Mouse (Mus musculus) Muller cell, postnatal 12 days (primary cell): Measurements from ENCODE around the gene Cryge.

Experiments
- DNase-seq: peaks from one replicate; pipeline ENCODE4 v3.0.0-alpha.2; 2015; ENCODE audit errors: inconsistent ontology term

Gene Cryge

DNA sequence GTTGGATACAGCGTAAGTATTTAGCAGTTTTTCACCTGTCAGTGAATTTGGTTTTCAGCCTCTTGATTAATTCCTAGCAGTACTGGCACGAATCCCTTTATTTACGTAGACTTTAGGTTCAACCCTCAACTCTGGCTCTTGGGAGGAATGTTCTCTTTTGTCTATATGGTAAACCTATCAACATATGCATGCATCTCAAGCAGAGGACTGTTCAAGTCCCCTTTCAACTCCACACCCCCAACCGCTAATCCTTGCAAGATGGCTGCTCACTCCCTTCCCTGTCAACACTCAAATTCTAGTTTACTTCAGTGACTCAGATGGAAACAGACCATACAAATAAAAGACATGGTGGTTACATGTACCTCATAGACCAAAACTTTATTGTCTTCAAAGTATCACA, 38.2 kb downstream of the Cryge start:
- no peak for DNase-seq

DNA sequence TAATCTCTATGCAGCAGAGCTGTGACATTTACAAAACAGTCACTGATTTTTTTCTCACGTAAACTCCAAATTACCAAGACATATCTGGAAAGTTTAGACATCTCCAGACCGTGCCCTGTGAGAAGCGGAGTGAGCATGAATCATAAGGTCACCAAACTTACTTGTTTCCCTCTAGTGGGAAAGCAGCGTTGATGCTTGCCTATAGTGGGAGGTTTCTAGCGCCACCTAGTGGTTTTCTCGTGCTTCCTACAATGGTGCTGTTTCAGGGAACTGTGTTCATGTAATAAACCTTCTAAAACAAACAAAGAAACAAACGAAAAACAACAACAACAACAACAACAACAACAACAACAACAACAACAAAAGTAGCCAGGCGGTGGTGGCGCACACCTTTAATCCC, 40.8 kb downstream of the Cryge start:
- DNase-seq: peak; percentile 69

DNA sequence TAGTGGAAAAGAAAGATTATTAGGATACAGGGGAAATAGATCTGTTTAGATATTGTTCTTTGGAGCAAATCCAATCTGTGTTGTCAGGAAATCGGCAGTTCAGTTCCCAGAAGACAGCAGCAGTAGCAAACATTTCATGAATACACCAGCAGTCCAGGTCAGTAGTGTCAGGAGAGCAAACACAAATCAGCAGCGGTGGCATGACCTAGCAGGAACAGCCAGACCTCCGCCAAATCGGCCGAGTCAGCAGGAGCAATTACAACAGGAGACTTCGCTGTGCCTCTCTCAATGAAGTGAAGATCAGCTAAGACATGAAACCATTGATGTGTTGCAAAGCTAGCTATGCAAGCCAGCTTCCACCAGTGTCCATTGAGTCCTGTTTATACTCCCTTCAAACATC, 45.4 kb downstream of the Cryge start:
- no peak for DNase-seq

DNA sequence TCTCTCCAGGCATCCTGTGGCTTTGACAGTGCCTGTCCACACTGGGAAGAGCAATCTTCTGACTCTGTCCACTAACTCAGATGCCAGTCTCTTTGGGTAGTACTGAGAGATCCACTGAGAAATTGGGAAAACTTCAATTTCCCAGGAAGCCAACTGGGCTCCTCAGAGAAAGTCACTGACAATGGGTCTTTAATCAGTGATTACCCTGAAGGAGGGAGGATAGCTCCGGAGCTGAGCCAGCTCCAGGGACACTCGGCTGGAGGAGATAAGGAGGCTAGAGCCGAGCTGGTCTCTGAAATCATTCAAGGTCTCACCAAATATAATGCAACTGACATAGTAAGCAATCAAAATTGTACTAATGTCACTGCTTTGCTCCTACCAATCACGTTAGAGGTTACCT, 46.4 kb downstream of the Cryge start:
- no peak for DNase-seq
